Mouse (Mus musculus): ENCODE data around the gene Fam83d.

Fam83d gene

DNA sequence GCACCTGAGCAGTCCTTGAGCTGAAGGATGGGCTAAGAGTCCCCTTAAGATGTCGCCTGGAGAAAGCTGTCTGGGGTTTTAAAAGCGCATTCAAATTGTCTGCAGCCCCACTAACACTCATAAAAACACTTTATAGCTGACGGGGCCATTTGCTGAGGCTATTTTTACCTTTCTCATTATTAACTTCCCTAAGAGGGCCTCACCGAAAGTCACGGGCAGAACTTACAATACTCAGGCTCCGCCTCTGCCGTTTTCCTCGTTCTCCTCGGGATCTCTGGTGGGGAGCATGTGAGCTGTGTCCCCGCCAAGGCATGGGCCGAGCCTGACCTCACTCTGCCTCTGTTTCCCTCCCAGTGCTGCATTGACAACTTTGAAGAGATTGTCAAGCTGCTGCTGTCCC is 21.7 kb upstream of the Fam83d start:
- DNase-seq: no peak

GRCm38 (mm10) chr2:158749366-158749765 is 18.5 kb upstream of the Fam83d start:
- no peak for DNase-seq

DNA sequence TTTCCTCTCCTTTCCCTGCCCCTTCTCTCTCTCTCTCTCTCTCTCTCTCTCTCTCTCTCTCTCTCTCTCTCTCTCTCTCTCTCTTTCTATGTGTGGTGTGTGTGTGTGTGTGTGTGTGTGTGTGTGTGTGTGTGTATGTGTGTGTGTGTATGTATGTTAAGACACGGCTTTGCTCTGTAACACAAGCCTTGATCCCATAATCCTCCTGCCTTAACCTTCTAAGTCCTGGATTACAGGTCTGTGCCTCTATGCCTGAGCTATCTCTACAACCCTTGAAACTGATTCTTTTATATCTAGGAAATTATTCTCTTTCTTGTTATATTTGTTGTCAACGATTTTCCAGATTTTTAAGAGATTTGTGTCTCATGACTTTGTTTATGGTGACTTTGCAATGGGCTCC is 7.7 kb upstream of the Fam83d start:
- DNase-seq: no peak

- DNase-seq: no peak
Measured at GRCm38 (mm10) chr2:158762339-158762738, 5.6 kb upstream of the Fam83d start.

- DNase-seq: no peak
Measured at GRCm38 (mm10) chr2:158768350-158768749, 457 bp downstream of the Fam83d start.

- no peak for DNase-seq
Measured at GRCm38 (mm10) chr2:158768771-158769170, 878 bp downstream of the Fam83d start.

DNA sequence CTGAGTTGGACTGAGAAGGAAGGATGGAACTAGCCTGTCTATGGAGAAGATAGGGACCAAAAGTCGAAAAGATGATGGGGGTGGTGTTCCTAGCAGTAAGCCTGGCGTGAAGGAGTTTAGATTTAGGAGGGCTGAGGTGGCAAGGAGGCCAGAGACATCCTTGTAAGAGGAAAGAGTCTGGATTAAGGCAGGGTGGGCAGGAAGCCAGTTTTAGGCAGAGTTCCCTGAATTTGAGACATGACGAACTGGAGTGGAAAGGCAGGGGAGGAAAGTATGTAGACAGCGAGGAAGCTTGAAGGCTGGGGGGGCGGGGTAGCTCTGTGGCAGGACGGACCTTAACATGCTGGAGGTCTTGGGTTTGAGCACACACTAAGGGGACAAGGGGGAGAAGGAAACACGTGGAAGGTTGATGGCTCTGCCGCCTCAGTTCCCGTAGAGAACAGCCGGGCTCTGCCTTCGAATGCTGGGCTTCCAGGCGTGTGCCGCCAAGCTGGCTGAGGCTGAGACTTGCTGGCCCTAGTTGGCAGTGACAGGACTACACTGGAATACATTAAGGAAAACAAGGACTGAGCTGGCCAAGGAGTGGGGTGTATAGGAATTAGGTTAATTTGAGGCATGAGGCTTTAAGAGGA is 2.3 kb downstream of the Fam83d start:
- DNase-seq: no peak

- no peak for DNase-seq
Measured at GRCm38 (mm10) chr2:158771066-158771763, 3.3 kb downstream of the Fam83d start.

DNA sequence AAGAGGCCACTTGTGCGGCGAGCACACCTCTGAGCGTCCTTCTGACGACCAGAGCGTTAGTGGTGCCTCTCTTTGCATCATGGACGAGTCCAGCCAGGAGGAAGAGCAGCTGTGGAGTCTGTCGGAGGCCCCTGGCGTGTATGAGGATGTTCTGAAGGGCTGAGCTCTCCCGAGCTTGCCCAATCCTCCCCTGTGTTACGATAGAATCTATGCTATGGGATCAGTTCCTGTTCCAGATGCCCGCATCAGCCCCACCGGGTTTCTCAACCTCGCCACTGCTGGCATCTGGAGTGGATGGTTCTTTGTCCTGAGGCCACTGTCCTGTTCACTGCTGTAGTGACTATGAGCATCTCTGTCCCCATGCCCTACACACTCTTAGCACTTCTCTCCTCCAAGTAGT is 4.9 kb downstream of the Fam83d start:
- DNase-seq: no peak

DNA sequence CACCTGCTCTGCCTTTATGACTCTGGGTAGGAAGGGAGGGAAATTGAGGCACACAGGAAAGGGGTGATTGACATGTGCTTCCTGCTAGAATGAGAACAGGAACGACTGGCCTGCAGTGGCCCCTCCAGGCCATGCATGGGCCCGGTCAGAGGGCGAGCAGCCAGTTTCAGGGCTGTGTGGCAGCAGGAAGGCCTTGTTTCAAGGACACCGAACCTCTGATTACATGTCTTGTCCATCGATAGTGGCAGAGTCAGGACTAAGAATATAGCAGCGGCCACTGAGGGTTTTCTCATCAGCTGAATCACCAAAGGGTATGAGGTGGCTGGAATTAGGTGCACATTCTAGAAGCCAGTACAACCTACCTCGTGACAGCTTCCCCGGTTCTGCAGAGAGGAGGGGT is 7.0 kb downstream of the Fam83d start:
- no peak for DNase-seq

- DNase-seq: no peak
Measured at GRCm38 (mm10) chr2:158776716-158777115, 8.8 kb downstream of the Fam83d start.

DNA sequence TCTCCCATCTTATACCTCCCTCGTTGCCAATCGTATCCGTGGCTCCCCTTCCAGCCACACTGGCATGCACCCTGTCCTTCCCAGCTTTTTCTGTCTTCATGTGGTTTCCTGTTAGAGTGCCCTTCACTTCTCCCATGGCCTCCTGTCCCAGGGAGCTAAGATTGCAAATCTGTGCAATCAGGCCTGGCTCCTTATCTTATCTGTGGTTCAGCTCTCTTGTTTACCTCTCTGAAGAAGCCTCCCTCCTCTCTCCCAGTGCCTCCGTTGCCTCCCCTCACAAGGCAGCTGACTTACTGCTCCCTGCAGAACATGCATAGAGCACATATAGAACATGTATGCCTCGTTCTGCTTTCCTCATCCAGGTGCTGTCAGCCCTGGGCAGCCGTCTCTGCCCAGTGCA is 9.6 kb downstream of the Fam83d start:
- no peak for DNase-seq

DNA sequence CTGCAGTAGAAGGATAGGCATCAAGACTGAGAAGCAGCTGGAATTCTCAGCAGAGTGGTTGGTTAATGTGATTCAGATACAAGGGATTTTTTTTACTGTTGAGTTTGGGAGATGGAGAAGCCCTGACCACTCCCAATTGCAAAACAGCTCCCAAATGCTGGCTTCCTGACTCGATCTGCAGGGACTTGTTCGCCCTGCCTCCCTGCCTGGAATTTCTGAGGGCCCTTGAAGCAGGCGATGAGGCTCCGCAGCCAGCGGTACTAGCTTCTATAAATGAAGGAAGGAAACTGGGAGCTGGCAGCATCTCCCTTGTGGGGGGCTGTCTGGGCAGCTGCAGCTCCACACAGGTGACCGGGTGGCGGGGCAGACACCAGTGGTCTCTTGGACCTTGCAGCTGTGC is 10.5 kb downstream of the Fam83d start:
- no peak for DNase-seq

- DNase-seq: no peak
Measured at GRCm38 (mm10) chr2:158781126-158781525, 13.2 kb downstream of the Fam83d start.

DNA sequence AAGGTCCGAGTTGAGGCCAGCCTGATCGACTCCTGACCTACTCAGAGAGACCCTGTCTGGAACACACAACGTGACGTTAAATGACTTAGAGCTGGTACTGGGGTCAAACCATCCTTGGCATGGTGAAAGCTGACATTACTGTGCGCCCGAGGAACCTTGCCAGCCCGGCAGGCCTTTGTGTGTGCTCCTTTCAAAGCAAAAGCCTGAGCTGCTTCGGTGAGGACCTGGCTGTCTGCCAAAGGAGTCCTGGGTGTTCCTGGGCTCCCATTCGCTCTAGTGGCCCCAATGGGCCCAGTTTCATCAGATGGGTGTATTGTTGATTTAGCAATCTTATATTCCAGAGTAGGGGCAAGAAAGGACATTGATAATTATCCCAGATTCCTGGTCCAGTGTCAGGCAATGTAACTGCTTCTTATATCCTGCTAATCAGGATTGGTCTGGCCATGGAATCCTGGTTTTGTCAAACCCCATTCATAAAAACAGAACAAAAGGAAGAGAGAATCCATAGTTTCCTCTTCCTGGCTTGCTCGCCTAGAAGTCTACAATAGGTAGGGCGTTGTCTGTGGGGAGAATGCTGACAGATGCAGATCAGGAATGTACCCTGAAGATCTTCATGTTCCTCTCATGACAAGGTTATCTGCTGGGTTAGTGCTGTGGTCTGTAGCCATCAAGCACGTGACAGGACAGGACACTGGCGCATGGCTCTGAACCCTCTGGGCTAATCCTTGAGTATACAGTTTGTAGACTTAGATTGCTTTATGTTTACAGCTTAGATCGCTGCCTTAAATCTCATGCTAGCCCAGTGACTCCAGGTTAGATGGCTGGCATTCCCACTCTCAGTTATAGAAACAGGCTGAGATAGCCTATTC is 19.3 kb downstream of the Fam83d start:
- DNase-seq: no peak

- DNase-seq: peak; percentile 90
Measured at GRCm38 (mm10) chr2:158794494-158795004, 26.7 kb downstream of the Fam83d start, which contains the start of gene Dhx35. TSS of gene Dhx35 (plus strand) at chr2:158794807.

DNA sequence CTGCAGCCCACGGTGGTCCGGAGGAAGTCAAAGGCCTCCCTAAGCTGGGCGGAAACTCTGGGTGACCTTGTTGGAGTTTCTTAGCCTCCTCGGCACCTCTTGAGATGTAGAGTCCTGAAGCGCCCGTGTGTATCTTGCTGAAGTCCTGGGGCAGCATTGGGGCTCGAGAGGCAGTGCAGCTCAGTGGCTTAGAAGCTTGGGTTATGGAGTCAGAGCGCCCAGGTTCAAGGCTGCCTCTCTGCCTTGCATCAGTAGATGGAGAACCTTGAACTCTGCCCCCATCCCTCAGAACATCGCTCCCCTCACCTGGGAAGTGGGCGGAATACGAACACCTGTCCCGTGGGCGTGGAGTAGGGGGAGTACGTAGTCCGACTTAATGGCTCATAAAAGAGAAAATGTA is 27.1 kb downstream of the Fam83d start:
- DNase-seq: no peak

GRCm38 (mm10) chr2:158795875-158796274 is 28.0 kb downstream of the Fam83d start:
- DNase-seq: no peak

- DNase-seq: no peak
Measured at GRCm38 (mm10) chr2:158799328-158799727, 31.4 kb downstream of the Fam83d start.

- DNase-seq: no peak
Measured at GRCm38 (mm10) chr2:158800788-158801187, 32.9 kb downstream of the Fam83d start.

DNA sequence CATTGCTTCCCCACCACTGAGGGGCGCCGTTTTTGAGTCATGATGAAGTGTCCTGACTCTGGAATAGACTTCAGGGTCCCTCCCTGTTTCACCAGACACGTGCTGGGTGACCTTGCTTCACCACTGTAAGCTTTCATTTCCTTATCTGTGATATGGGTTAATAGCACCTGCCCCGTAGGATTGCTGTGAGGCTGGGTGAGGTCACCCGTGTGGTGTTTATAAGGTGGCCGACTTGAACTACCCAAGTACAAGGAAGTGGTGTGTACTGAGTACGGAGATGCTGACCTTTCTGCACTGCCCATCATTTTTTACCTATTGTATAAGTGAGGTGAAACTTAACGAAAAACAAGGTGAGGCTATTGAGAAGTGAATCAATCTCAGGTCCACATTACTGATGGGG is 35.7 kb downstream of the Fam83d start:
- DNase-seq: no peak

- DNase-seq: no peak
Measured at GRCm38 (mm10) chr2:158815686-158816085, 47.8 kb downstream of the Fam83d start.

DNA sequence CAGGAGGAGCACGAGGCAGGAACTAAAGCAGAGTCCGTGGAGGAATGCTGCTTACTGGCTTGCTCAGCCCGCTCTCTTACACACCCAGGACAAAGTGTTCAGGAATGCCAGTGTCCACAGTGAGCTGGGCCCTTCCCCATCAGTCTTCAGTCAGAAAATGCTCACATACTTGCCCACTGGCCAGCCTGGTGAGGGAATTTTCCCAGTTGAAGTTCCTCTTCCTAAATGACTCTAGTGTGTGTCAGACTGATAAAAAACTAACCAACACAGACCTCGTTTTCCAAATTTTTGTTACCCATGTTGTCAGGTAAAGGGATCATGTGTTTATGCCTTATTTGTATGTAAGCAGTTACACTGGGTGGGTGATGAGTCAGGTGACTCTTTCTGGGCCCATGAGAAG is 48.3 kb downstream of the Fam83d start:
- DNase-seq: no peak

GRCm38 (mm10) chr2:158817708-158818107 is 49.8 kb downstream of the Fam83d start:
- DNase-seq: no peak

Data from lung, postnatal 14 days (tissue).